Mouse (Mus musculus) liver, embryonic 13.5 days (tissue): ENCODE data around the gene Abca3. TPM values are rescaled to one million over a fixed set of nuclear protein-coding genes. Genes with fewer than 3 reads are reported as not detected.
"Not testable (repeated sequence)": the region's sequence is repeated elsewhere in the genome, so short reads cannot be mapped to it uniquely, and the experiment has no call there.

Source experiments
- ATAC-seq: fragments of 200-750 bp; cut with Nextera tagmentation; 2 replicates; pipeline ENCODE4 v1.8.0; 2017; ENCODE audit warnings: low read depth, mild to moderate bottlenecking, moderate number of reproducible peaks, moderate library complexity
- DNase-seq: peaks from one replicate; pipeline ENCODE4 v3.0.0; 2022
- H3K27ac ChIP-seq: fragments of 300-500 bp; sonication (generic); 2 replicates; pipeline ENCODE4 v1.5.1; 2015; ENCODE audit warnings: moderate library complexity, mild to moderate bottlenecking, inconsistent platforms
- H3K27me3 ChIP-seq: fragments of 300-500 bp; sonication (generic); 2 replicates; pipeline ENCODE4 v1.6.1; 2015; ENCODE audit warnings: mild to moderate bottlenecking, inconsistent platforms
- H3K36me3 ChIP-seq: fragments of 300-500 bp; sonication (generic); 2 replicates; pipeline ENCODE4 v1.6.1; 2015; ENCODE audit warnings: mild to moderate bottlenecking, inconsistent platforms
- H3K4me1 ChIP-seq: fragments of 300-500 bp; sonication (generic); replicated peaks from 2 replicates; pipeline ENCODE4 v1.6.1; 2015; ENCODE audit warnings: inconsistent platforms
- H3K4me2 ChIP-seq: fragments of 300-500 bp; sonication (generic); 2 replicates; pipeline ENCODE4 v1.6.1; 2015; ENCODE audit warnings: inconsistent platforms, mild to moderate bottlenecking, moderate library complexity
- H3K4me3 ChIP-seq: fragments of 300-500 bp; sonication (generic); replicated peaks from 2 replicates; pipeline ENCODE4 v1.5.1; 2015; ENCODE audit warnings: mild to moderate bottlenecking, inconsistent platforms
- H3K9ac ChIP-seq: fragments of 300-500 bp; sonication (generic); 2 replicates; pipeline ENCODE4 v1.6.1; 2015; ENCODE audit warnings: mild to moderate bottlenecking, inconsistent platforms
- H3K9me3 ChIP-seq: fragments of 300-500 bp; sonication (generic); replicated peaks from 2 replicates; pipeline ENCODE4 v1.6.1; 2016; ENCODE audit warnings: inconsistent platforms
- WGBS: fragments of 180-500 bp; shearing (Covaris S2); methylation state at CpG from one replicate; pipeline ENCODE4 v1.1.7; 2015; ENCODE audit not compliant: insufficient replicate concordance; 5-methylcytosine and 5-hydroxymethylcytosine counted together
- polyA plus RNA-seq: library from polyadenylated mRNA; unstranded; fragments of >200 nt; fragmentation: Nextera tagmentation; extraction: Ambion mirVana; gene quantifications from 2 replicates; pipeline ENCODE4 v1.2.1, GENCODE M21; 2015

Abca3 gene
- polyA plus RNA-seq, 1 experiment from 2014 or later, result 11.4 TPM

GRCm38 (mm10) chr17:24423114-24423513 is 71.4 kb downstream of the Abca3 start:
- Histone ChIP-seq H3K27me3 (no peaks in the 10 kb centered on the region), H3K27ac (no peak overlapping the region), H3K4me1 (peaks cover 26% of the 10 kb centered on the region), H3K4me3 (no peak overlapping the region), H3K9ac (no peak overlapping the region), H3K9me3 (no peaks in the 10 kb centered on the region), H3K4me2 (no peak overlapping the region), H3K36me3 (peaks cover 75% of the 10 kb centered on the region)
- WGBS, result 91% methylated on average over 4 of the region's 4 CpGs
- DNase-seq (no peak), ATAC-seq (no peak)

GRCm38 (mm10) chr17:24424489-24424888 is 72.7 kb downstream of the Abca3 start:
- Histone ChIP-seq H3K4me1 (peaks cover 27% of the 10 kb centered on the region), H3K27me3 (no peaks in the 10 kb centered on the region), H3K9ac (no peak overlapping the region), H3K4me2 (no peak overlapping the region), H3K27ac (no peak overlapping the region), H3K9me3 (no peaks in the 10 kb centered on the region), H3K36me3 (peaks cover 68% of the 10 kb centered on the region), H3K4me3 (no peak overlapping the region)
- WGBS, result 88% methylated on average over 5 of the region's 5 CpGs
- ATAC-seq, result no peak
- no peak for DNase-seq

- not testable (repeated sequence) for H3K9me3 ChIP-seq, H3K4me2 ChIP-seq, H3K27me3 ChIP-seq, H3K4me3 ChIP-seq, H3K9ac ChIP-seq, H3K27ac ChIP-seq, ATAC-seq, DNase-seq
- H3K36me3 ChIP-seq, result peaks cover 65% of the 10 kb centered on the region
- H3K4me1 ChIP-seq, result peaks cover 32% of the 10 kb centered on the region
- 83% methylated on average over 6 of the region's 8 CpGs for WGBS
These were observed 73.6 kb downstream of the Abca3 start for GRCm38 (mm10) chr17:24425326-24425725.

GRCm38 (mm10) chr17:24425905-24426304 is 74.2 kb downstream of the Abca3 start:
- Histone ChIP-seq H3K9me3 (no peaks in the 10 kb centered on the region), H3K36me3 (peaks cover 59% of the 10 kb centered on the region), H3K4me3 (peak overlapping the region; percentile 81), H3K9ac (peak overlapping the region; percentile 92), H3K4me1 (peaks cover 32% of the 10 kb centered on the region), H3K27me3 (no peaks in the 10 kb centered on the region), H3K27ac (peak overlapping the region; percentile 95), H3K4me2 (peak overlapping the region; percentile 84)
- DNase-seq (no peak), ATAC-seq (no peak)
- WGBS, result 89% methylated on average over 7 of the region's 7 CpGs

- H3K4me3 ChIP-seq, result peak within 1 kb of the TSS; percentile 81
- ATAC-seq (peak; percentile 98), DNase-seq (peak; percentile 94)
- H3K9me3 ChIP-seq, result no peaks in the 10 kb centered on the region
- peaks cover 32% of the 10 kb centered on the region for H3K4me1 ChIP-seq
- peak within 1 kb of the TSS; percentile 92 for H3K9ac ChIP-seq
- H3K27me3 ChIP-seq, result no peaks in the 10 kb centered on the region
- peaks cover 52% of the 10 kb centered on the region for H3K36me3 ChIP-seq
- H3K27ac ChIP-seq, result peak within 1 kb of the TSS; percentile 95
- WGBS, result under 1% methylated on average over 48 of the region's 48 CpGs
- peak within 1 kb of the TSS; percentile 84 for H3K4me2 ChIP-seq
These were observed 74.9 kb downstream of the Abca3 start, which contains the start of gene Eci1 for GRCm38 (mm10) chr17:24426471-24427169. Eci1 (plus strand) TSS chr17:24426641.

- peak overlapping the region; percentile 95 for H3K27ac ChIP-seq
- no peaks in the 10 kb centered on the region for H3K9me3 ChIP-seq
- peak overlapping the region; percentile 92 for H3K9ac ChIP-seq
- peaks cover 47% of the 10 kb centered on the region for H3K36me3 ChIP-seq
- no peak for DNase-seq
- H3K4me1 ChIP-seq, result peaks cover 32% of the 10 kb centered on the region
- H3K4me2 ChIP-seq, result peak overlapping the region; percentile 84
- peak overlapping the region; percentile 81 for H3K4me3 ChIP-seq
- 1% methylated on average over 8 of the region's 8 CpGs for WGBS
- no peak for ATAC-seq
- no peaks in the 10 kb centered on the region for H3K27me3 ChIP-seq
These were observed 75.4 kb downstream of the Abca3 start for GRCm38 (mm10) chr17:24427170-24427557.

GRCm38 (mm10) chr17:24429201-24429983 is 77.6 kb downstream of the Abca3 start:
- H3K27me3 ChIP-seq, result no peaks in the 10 kb centered on the region
- H3K27ac ChIP-seq, result 0 out of 2 replicates have a peak overlapping the region, but pooled peaks have one; percentile 16
- 80% methylated on average over 14 of the region's 14 CpGs for WGBS
- H3K4me3 ChIP-seq, result no peak overlapping the region
- H3K4me2 ChIP-seq, result no peak overlapping the region
- no peak overlapping the region for H3K9ac ChIP-seq
- peaks cover 34% of the 10 kb centered on the region for H3K36me3 ChIP-seq
- H3K4me1 ChIP-seq, result peaks cover 32% of the 10 kb centered on the region
- no peaks in the 10 kb centered on the region for H3K9me3 ChIP-seq
- no peak for ATAC-seq
- no peak for DNase-seq

GRCm38 (mm10) chr17:24437016-24437415 is 85.3 kb downstream of the Abca3 start:
- no peaks in the 10 kb centered on the region for H3K9me3 ChIP-seq
- no peak overlapping the region for H3K9ac ChIP-seq
- H3K27ac ChIP-seq, result no peak overlapping the region
- no peak overlapping the region for H3K4me2 ChIP-seq
- WGBS, result 81% methylated on average over 5 of the region's 5 CpGs
- DNase-seq (peak; percentile 35), ATAC-seq (peak; percentile 47)
- no peak overlapping the region for H3K4me3 ChIP-seq
- no peaks in the 10 kb centered on the region for H3K27me3 ChIP-seq
- peaks cover 72% of the 10 kb centered on the region for H3K36me3 ChIP-seq
- no peaks in the 10 kb centered on the region for H3K4me1 ChIP-seq

GRCm38 (mm10) chr17:24440377-24440776 is 88.6 kb downstream of the Abca3 start:
- Histone ChIP-seq H3K9ac (no peak overlapping the region), H3K9me3 (no peaks in the 10 kb centered on the region), H3K4me2 (no peak overlapping the region), H3K27me3 (no peaks in the 10 kb centered on the region), H3K36me3 (peaks cover 74% of the 10 kb centered on the region), H3K27ac (no peak overlapping the region), H3K4me3 (no peak overlapping the region), H3K4me1 (no peaks in the 10 kb centered on the region)
- ATAC-seq (no peak), DNase-seq (no peak)
- WGBS, result 91% methylated on average over 8 of the region's 8 CpGs

GRCm38 (mm10) chr17:24441148-24441547 is 89.4 kb downstream of the Abca3 start:
- Histone ChIP-seq H3K9ac (no peak overlapping the region), H3K4me2 (no peak overlapping the region), H3K36me3 (peaks cover 75% of the 10 kb centered on the region), H3K4me1 (no peaks in the 10 kb centered on the region), H3K9me3 (no peaks in the 10 kb centered on the region), H3K27ac (no peak overlapping the region), H3K4me3 (no peak overlapping the region), H3K27me3 (no peaks in the 10 kb centered on the region)
- ATAC-seq, result no peak
- DNase-seq, result no peak
- WGBS, result 50% methylated on average over 2 of the region's 2 CpGs

- no peak overlapping the region for H3K9ac ChIP-seq
- no peak for DNase-seq
- no peaks in the 10 kb centered on the region for H3K4me1 ChIP-seq
- peaks cover 75% of the 10 kb centered on the region for H3K36me3 ChIP-seq
- no peaks in the 10 kb centered on the region for H3K27me3 ChIP-seq
- WGBS, result 86% methylated on average over 14 of the region's 14 CpGs
- H3K4me2 ChIP-seq, result no peak overlapping the region
- no peak overlapping the region for H3K4me3 ChIP-seq
- ATAC-seq, result no peak
- no peak overlapping the region for H3K27ac ChIP-seq
- H3K9me3 ChIP-seq, result no peaks in the 10 kb centered on the region
These were observed 90.4 kb downstream of the Abca3 start for GRCm38 (mm10) chr17:24442107-24442506.
